Mouse (Mus musculus) activated CD4-positive, CD25-positive, alpha-beta regulatory T cell, adult 9 weeks (primary cell): ENCODE results near the gene Gm3298. TPM values are rescaled to one million over a fixed set of nuclear protein-coding genes. Genes with fewer than 3 reads are reported as not detected.

Experiments used
- polyA plus RNA-seq: library from polyadenylated mRNA; unstranded; fragments of 100-300 nt; shearing (Covaris generic); gene quantifications from one replicate; pipeline ENCODE4 v1.2.1, GENCODE M21; 2017

Gm3298 gene
- polyA plus RNA-seq, result not detected

DNA sequence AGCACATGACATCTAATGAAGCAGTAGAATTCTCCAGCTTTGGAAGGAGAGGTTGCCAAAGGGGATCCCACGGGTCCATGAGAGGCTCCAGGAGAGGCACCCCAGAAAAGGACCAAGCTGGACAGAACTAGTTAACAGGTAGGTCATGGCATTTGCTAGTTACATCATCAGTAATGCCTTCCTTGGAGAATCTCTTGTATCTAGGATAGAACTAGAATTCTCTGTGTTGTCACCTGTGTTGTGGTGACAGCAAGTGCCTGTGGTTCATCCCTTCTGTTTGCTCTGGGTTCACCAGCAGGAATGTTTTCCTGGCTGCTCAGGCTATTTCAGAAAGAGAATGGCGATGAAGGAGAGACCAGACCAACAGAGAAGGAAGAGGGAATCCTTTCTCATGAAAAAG lies at the start of gene Gm3298:
TSS of gene Gm3298 (plus strand) at position 301 of the 400 bp plus-strand sequence.

DNA sequence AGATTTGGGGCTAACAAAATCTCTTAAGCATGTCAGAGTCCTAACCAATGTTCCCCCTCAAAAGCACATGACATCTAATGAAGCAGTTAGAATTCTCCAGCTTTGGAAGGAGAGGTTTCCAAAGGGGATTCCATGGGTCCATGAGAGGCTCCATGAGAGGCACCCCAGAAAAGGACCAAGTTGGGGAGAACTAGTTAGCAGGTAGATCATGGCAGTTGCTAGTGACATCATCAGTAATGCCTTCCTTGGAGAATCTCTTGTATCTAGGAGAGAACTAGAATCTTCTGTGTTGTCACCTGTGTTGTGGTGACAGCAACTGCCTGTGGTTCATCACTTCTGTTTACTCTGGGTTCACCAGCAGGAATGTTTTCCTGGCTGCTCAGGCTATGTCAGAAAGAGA lies 32.1 kb upstream of the Gm3298 start, which contains the start of gene Gm8297:
TSS of gene Gm8297 (plus strand) at position 301 of the 400 bp plus-strand sequence.

DNA sequence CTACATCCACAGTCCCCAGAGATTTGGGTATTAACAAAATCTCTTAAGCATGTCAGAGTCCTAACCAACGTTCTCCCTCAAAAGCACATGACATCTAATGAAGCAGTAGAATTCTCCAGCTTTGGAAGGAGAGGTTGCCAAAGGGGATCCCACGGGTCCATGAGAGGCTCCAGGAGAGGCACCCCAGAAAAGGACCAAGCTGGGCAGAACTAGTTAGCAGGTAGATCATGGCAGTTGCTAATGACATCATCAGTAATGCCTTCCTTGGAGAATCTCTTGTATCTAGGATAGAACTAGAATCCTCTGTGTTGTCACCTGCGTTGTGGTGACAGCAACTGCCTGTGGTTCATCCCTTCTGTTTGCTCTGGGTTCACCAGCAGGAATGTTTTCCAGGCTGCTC lies 34.6 kb downstream of the Gm3298 start, which contains the start of gene 4930555G01Rik:
TSS of gene 4930555G01Rik (plus strand) at position 301 of the 400 bp plus-strand sequence.

Other genes with a start within 250 kb of the Gm3298 start
- not detected for gene Gm9602, start 239.6 kb upstream of the Gm3298 start, polyA plus RNA-seq
- gene Gm3269, start 177.8 kb upstream of the Gm3298 start, polyA plus RNA-seq, result not detected
- gene Gm3264, start 160.3 kb upstream of the Gm3298 start, polyA plus RNA-seq, result 1.6 TPM
- gene Gm3278, start 123.5 kb upstream of the Gm3298 start, polyA plus RNA-seq, result not detected
- gene Gm8297, start 32.0 kb upstream of the Gm3298 start, polyA plus RNA-seq, result 0.24 TPM
- not detected for gene 4930555G01Rik, start 34.7 kb downstream of the Gm3298 start, polyA plus RNA-seq
- gene Gm8281, start 55.1 kb downstream of the Gm3298 start, polyA plus RNA-seq, result 8.3 TPM
- not detected for gene Gm8279, start 115.6 kb downstream of the Gm3298 start, polyA plus RNA-seq
- gene Gm3317, start 148.6 kb downstream of the Gm3298 start, polyA plus RNA-seq, result not detected
- gene Gm8271, start 169.9 kb downstream of the Gm3298 start, polyA plus RNA-seq, result not detected
- gene Gm3526, start 244.7 kb downstream of the Gm3298 start, polyA plus RNA-seq, result not detected